27 mouse cellular contexts compared by ENCODE assay signal in the genomic region with DNA sequence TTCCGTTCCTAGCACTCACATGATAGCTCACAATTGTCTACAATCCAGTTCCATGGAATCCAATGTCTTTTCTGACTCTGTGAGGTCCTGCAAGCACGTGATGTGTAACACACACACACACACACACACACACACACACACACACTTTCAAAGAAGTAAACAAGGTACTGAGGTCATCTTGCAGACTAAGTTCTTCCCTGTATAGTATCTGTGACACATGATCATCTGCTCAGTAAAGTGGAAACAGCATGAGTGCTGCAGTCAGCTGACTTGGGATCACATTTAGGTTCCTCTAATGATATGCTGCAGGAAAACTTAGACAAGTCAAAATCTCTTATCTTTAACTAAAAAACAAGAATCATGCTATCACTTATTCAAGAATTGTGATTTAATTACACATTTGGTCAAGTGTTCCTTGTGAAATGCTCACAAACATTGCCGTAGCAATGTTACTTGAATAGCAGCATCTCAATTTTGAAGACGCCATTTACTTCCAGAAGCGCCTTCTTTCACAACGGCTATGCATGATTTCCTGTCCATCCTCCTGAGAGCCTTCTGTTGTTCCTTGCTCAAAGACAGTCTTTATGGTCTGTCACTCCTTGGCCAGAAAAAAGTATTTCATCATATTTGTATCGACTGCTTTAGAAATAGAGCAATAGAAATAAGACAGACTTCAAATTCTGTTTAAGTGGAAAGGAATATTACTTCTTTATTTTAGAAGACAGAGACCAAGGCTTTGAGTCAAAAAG. TPM values are rescaled to one million over a fixed set of nuclear protein-coding genes. Genes with fewer than 3 reads are reported as not detected.
A peak's percentile ranks its signal among the peaks of the same experiment; 100 is the strongest.
DNase-seq lines count a peak whose midpoint lies in the region; ATAC-seq and TF ChIP-seq lines count a peak whose summit lies in the region.
"Had no signal": no experiment of that assay in that cellular context is flagged by ENCODE, and none has a peak within 500 bp of the region (broad histone marks: within the 10 kb centered on the region; RNA-seq: fewer than 3 reads in every experiment).

No protein-coding gene starts in this region.

- TF ChIP-seq CTCF in spleen, adult 2 months (IDR thresholded peaks at IDR 0.05; ENCODE audit: extremely low read depth, insufficient read depth, insufficient read length, insufficient replicate concordance) = no peak

- TF ChIP-seq POLR2A in spleen, adult 2 months (IDR thresholded peaks at IDR 0.05; ENCODE audit: low read depth, low read length) = no peak

- WGBS in spleen, adult 2 months = 82% methylated on average over 7 of the region's 7 CpGs
- WGBS in forebrain, embryonic 16.5 days = 93% methylated on average over 7 of the region's 7 CpGs

- H3K9ac ChIP-seq in forebrain, embryonic 16.5 days (replicated peaks; ENCODE audit: low read depth, low read length) = no peak overlapping the region
- H3K9ac ChIP-seq: embryonic facial prominence, embryonic 13.5 days; forebrain, embryonic 13.5 days; limb, embryonic 12.5 days; liver, embryonic 14.5 days; lung, embryonic 15.5 days; midbrain, embryonic 12.5 days; stomach, embryonic 15.5 days had no signal

- ATAC-seq in megakaryocyte-erythroid progenitor cell, adult 5-6 weeks (replicated peaks; ENCODE audit: low FRiP score, low TSS enrichment, poor library complexity, severe bottlenecking) = no peak
- no peak for ATAC-seq in forebrain, embryonic 16.5 days
- ATAC-seq: forebrain, embryonic 13.5 days; hindbrain, embryonic 16.5 days; intestine, embryonic 16.5 days had no signal

- H3K27ac ChIP-seq in spleen, adult 2 months (ENCODE audit: insufficient read depth, low read length) = peak overlapping the region; percentile 4; the same call in 1 of the 2 replicates
- peak overlapping the region; percentile 10 for H3K27ac ChIP-seq in brown adipose tissue, adult 24 weeks (replicated peaks; ENCODE audit: low read depth, low read length)
- H3K27ac ChIP-seq in forebrain, embryonic 16.5 days (ENCODE audit: low read length) = no peak overlapping the region
- H3K27ac ChIP-seq: embryonic facial prominence, embryonic 13.5 days; forebrain, embryonic 13.5 days; heart, embryonic 10.5 days; limb, embryonic 12.5 days; liver, embryonic 14.5 days; lung, embryonic 15.5 days; midbrain, embryonic 12.5 days; stomach, embryonic 15.5 days had no signal

- peaks cover 2% of the 10 kb centered on the region for H3K36me3 ChIP-seq in spleen, adult 2 months (ENCODE audit: control insufficient read depth, insufficient read depth, low read length)
- 0 out of 2 replicates have a peak, but pooled peaks cover 2% of the 10 kb centered on the region for H3K36me3 ChIP-seq in forebrain, embryonic 16.5 days (ENCODE audit: control insufficient read depth, insufficient read depth)

- H3K9me3 ChIP-seq in forebrain, embryonic 16.5 days (ENCODE audit: control insufficient read depth, low read length) = no peaks in the 10 kb centered on the region
- H3K9me3 ChIP-seq: embryonic facial prominence, embryonic 13.5 days; forebrain, embryonic 13.5 days; heart, embryonic 10.5 days; limb, embryonic 12.5 days; lung, embryonic 15.5 days; midbrain, embryonic 12.5 days; stomach, embryonic 15.5 days had no signal

- no peaks in the 10 kb centered on the region for H3K27me3 ChIP-seq in spleen, adult 2 months (ENCODE audit: control insufficient read depth, insufficient read depth, low read length)
- no peaks in the 10 kb centered on the region for H3K27me3 ChIP-seq in forebrain, embryonic 16.5 days (replicated peaks; ENCODE audit: control insufficient read depth, insufficient read depth, low read length)
- H3K27me3 ChIP-seq: embryonic facial prominence, embryonic 13.5 days; forebrain, embryonic 13.5 days; limb, embryonic 12.5 days; lung, embryonic 15.5 days; midbrain, embryonic 12.5 days; stomach, embryonic 15.5 days had no signal

- H3K4me2 ChIP-seq in forebrain, embryonic 16.5 days (ENCODE audit: low read length) = no peak overlapping the region
- H3K4me2 ChIP-seq: embryonic facial prominence, embryonic 13.5 days; forebrain, embryonic 13.5 days; limb, embryonic 12.5 days; lung, embryonic 15.5 days; midbrain, embryonic 12.5 days; stomach, embryonic 15.5 days had no signal

- peak; percentile 92 for DNase-seq in heart, adult 11 months
- no peak for DNase-seq in heart, adult 8-10 months (ENCODE audit: low spot score)
- no peak for DNase-seq in spleen, adult 2 months (ENCODE audit: low read depth in 1 of 2, low spot score in 2 of 2)
- DNase-seq in spleen, postnatal 4 days (ENCODE audit: low spot score in 2 of 2) = no peak
- no peak for DNase-seq in adrenal gland, postnatal 4 days (ENCODE audit: low spot score in 2 of 2)
- DNase-seq: adrenal gland, postnatal 14 days; cerebellum, adult 11-12 months; gastrocnemius, postnatal 36 days; heart, postnatal 4 days; kidney, postnatal 25 days; spleen, adult 18-20 months; thymus, adult 2 months; thymus, postnatal 4 days had no signal

- H3K4me1 ChIP-seq in spleen, adult 2 months (ENCODE audit: control insufficient read depth, insufficient read depth, insufficient read length) = 0 out of 2 replicates have a peak, but pooled peaks cover 3% of the 10 kb centered on the region
- H3K4me1 ChIP-seq in brown adipose tissue, adult 24 weeks (ENCODE audit: control insufficient read depth, insufficient read depth, insufficient read length, low read length) = peaks cover 11% of the 10 kb centered on the region
- H3K4me1 ChIP-seq in forebrain, embryonic 16.5 days (replicated peaks; ENCODE audit: control insufficient read depth, insufficient read depth, low read length) = peaks cover 2% of the 10 kb centered on the region; the same call in 1 of the 2 replicates
- H3K4me1 ChIP-seq: embryonic facial prominence, embryonic 13.5 days; forebrain, embryonic 13.5 days; heart, embryonic 10.5 days; limb, embryonic 12.5 days; lung, embryonic 15.5 days; midbrain, embryonic 12.5 days; stomach, embryonic 15.5 days had no signal

- no peak overlapping the region for H3K4me3 ChIP-seq in spleen, adult 2 months (ENCODE audit: extremely low read depth, insufficient read depth, insufficient read length)
- H3K4me3 ChIP-seq in brown adipose tissue, adult 24 weeks (ENCODE audit: insufficient read depth, low read depth, low read length) = no peak overlapping the region
- no peak overlapping the region for H3K4me3 ChIP-seq in forebrain, embryonic 16.5 days (replicated peaks; ENCODE audit: low read length)
- H3K4me3 ChIP-seq: embryonic facial prominence, embryonic 13.5 days; erythroblast, embryonic 14.5 days; forebrain, embryonic 13.5 days; heart, embryonic 10.5 days; limb, embryonic 12.5 days; lung, embryonic 15.5 days; midbrain, embryonic 12.5 days; stomach, embryonic 15.5 days had no signal

RNA-seq across cellular contexts. Expression of a gene that starts 19.6 kb away (rescaled TPM):
- 10 to 100 TPM; 20.2 to 26.2 (median 24.9) TPM for total RNA-seq in heart, adult 8-10 months (2022)
- 6.5 and 7.2 TPM in 2 replicates for polyA plus RNA-seq in spleen, adult 2 months (2012; rRNA removed)
- 55.9 and 66.0 TPM in 2 replicates for polyA plus RNA-seq in brown adipose tissue, adult 24 weeks (2012; ENCODE audit: insufficient read depth, insufficient read length, missing spikeins)
- total RNA-seq in adrenal gland, postnatal 4 days (2021) = 100 to 1,000 TPM in 1 of 2 experiments, 10 to 100 TPM in 1; 91.2 to 121 TPM
- 20.8 and 28.8 TPM in 2 replicates for total RNA-seq in megakaryocyte-erythroid progenitor cell, adult 5-6 weeks (2014; fragmentation: Nextera tagmentation)
- 50.4 and 76.9 TPM in 2 replicates for total RNA-seq in megakaryocyte-erythroid progenitor cell, adult 5-6 weeks (2017)
- 120 and 122 TPM in 2 replicates for polyA plus RNA-seq in forebrain, embryonic 16.5 days (2015; fragmentation: Nextera tagmentation; extraction: Ambion mirVana)

RNA-seq across cellular contexts. Expression of a gene that starts 19.7 kb away (rescaled TPM):
- total RNA-seq in heart, adult 8-10 months (2022) = 10 to 100 TPM; 54.3 to 58.7 (median 55.4) TPM
- 9.1 and 12.4 TPM in 2 replicates for polyA plus RNA-seq in spleen, adult 2 months (2012; rRNA removed)
- 48.8 and 61.1 TPM in 2 replicates for polyA plus RNA-seq in brown adipose tissue, adult 24 weeks (2012; ENCODE audit: insufficient read depth, insufficient read length, missing spikeins)
- total RNA-seq in adrenal gland, postnatal 4 days (2021) = 10 to 100 TPM; 90.3 to 93.8 TPM
- total RNA-seq in megakaryocyte-erythroid progenitor cell, adult 5-6 weeks (2014; fragmentation: Nextera tagmentation) = 116 and 124 TPM in 2 replicates
- total RNA-seq in megakaryocyte-erythroid progenitor cell, adult 5-6 weeks (2017) = 153 and 162 TPM in 2 replicates
- polyA plus RNA-seq in forebrain, embryonic 16.5 days (2015; fragmentation: Nextera tagmentation; extraction: Ambion mirVana) = 80.5 and 90.1 TPM in 2 replicates

RNA-seq across cellular contexts. Expression of a gene that starts 53.1 kb away (rescaled TPM):
- total RNA-seq in heart, adult 8-10 months (2022) = 10 to 100 TPM; 15.6 to 22.2 (median 17.3) TPM
- polyA plus RNA-seq in spleen, adult 2 months (2012; rRNA removed) = 7.4 and 7.7 TPM in 2 replicates
- polyA plus RNA-seq in brown adipose tissue, adult 24 weeks (2012; ENCODE audit: insufficient read depth, insufficient read length, missing spikeins) = 9.3 and 21.8 TPM in 2 replicates
- 10 to 100 TPM; 26.8 to 28.7 TPM for total RNA-seq in adrenal gland, postnatal 4 days (2021)
- 41.1 and 42.8 TPM in 2 replicates for total RNA-seq in megakaryocyte-erythroid progenitor cell, adult 5-6 weeks (2014; fragmentation: Nextera tagmentation)
- total RNA-seq in megakaryocyte-erythroid progenitor cell, adult 5-6 weeks (2017) = 17.2 and 17.8 TPM in 2 replicates
- polyA plus RNA-seq in forebrain, embryonic 16.5 days (2015; fragmentation: Nextera tagmentation; extraction: Ambion mirVana) = 3.3 and 4.0 TPM in 2 replicates

RNA-seq across cellular contexts. Expression of a gene that starts 56.8 kb away (rescaled TPM):
- total RNA-seq in heart, adult 8-10 months (2022) = under 1 TPM; 0.35 to 0.79 (median 0.62) TPM
- 0.30 and 0.32 TPM in 2 replicates for polyA plus RNA-seq in spleen, adult 2 months (2012; rRNA removed)
- 5.2 and 5.4 TPM in 2 replicates for polyA plus RNA-seq in brown adipose tissue, adult 24 weeks (2012; ENCODE audit: insufficient read depth, insufficient read length, missing spikeins)
- total RNA-seq in adrenal gland, postnatal 4 days (2021) = 1 to 10 TPM; 3.0 to 3.9 TPM
- total RNA-seq in megakaryocyte-erythroid progenitor cell, adult 5-6 weeks (2014; fragmentation: Nextera tagmentation) = 6.5 and 9.5 TPM in 2 replicates
- total RNA-seq in megakaryocyte-erythroid progenitor cell, adult 5-6 weeks (2017) = 10.2 and 13.7 TPM in 2 replicates
- 2.5 and 3.7 TPM in 2 replicates for polyA plus RNA-seq in forebrain, embryonic 16.5 days (2015; fragmentation: Nextera tagmentation; extraction: Ambion mirVana)
- polyA plus RNA-seq: erythroblast, embryonic 14.5 days had no signal
